Mouse (Mus musculus) heart, postnatal 14 days (tissue): ENCODE measurements around the gene Tmem50a. TPM values are rescaled to one million over a fixed set of nuclear protein-coding genes. Genes with fewer than 3 reads are reported as not detected.

ENCODE experiments used
- DNase-seq, 2 experiments: peaks; one replicate each; pipeline ENCODE4 v3.0.0; 2021 to 2022
- intact Hi-C: fragments of 180-260 bp; cut with DNase I; formaldehyde crosslinking; loops from one replicate; pipeline ENCODE4 v1.15.1; 2025
- total RNA-seq, 2 experiments: library from RNA; stranded (reverse); gene quantifications; 2 replicates each; pipeline ENCODE4 v1.2.3; 2021

Tmem50a gene
- total RNA-seq, 2 experiments from 2014 or later = 74.2 to 75.7 TPM

DNA sequence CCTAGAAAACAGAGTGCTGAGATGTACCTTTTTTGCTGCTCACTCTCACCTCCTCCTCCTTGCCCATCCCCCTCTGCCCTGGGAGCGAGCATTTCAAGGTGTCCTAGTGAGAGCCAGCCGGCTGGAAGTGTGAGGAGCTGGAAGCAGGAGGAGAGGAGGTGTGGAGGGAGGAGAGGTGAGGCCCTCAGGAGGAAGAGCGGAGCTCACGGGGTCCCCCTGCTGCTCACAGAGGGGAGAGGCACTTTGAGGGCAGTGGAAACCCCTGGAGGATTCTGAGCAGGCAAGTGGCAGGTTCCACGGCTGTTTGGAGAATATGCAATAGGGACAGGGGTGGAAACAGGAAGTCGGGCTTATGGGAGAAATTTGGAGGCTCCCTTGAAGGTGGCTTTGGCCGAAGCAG, 31.6 kb downstream of the Tmem50a start:
- peak; percentile 40 to 61 for DNase-seq
- intact Hi-C loops = no loop called here

DNA sequence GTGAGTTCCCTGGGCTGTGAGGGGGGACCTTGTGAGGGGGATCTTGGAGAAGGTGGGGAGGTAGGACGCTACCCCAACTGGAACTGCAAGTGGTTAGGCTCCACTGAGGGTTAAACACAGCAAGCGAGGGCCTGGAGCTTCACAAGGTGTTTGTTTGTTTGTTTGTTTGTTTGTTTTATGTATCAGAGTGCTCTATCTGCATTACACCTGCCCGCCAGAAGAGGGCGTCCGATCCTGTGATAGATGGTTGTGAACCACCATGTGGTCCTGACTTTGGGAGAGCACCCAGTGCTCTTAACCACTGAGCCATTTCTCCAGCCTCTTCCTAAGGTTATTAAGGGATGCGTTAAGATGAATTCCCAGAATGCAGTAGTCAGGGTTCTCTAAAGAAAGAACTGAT, 34.8 kb downstream of the Tmem50a start:
- intact Hi-C loops = no loop called here
- peak in 1 of 2 experiments; percentile 21 for DNase-seq

GRCm38 (mm10) chr4:134879410-134879981, 35.3 kb downstream of the Tmem50a start:
- intact Hi-C loops = loop anchor here (2.0 to 5.0 kb wide), 3 partner anchors 57 to 337 kb away; no protein-coding TSS in a partner anchor
- peak; percentile 78 to 85 for DNase-seq

GRCm38 (mm10) chr4:134876171-134876570, 38.7 kb downstream of the Tmem50a start:
- no peak for DNase-seq
- intact Hi-C loops = loop anchor here (5.0 kb wide), 2 partner anchors 54 to 334 kb away; no protein-coding TSS in a partner anchor

- intact Hi-C loops = no loop called here
- no peak for DNase-seq
Measured at GRCm38 (mm10) chr4:134871950-134872349, 42.9 kb downstream of the Tmem50a start.

DNA sequence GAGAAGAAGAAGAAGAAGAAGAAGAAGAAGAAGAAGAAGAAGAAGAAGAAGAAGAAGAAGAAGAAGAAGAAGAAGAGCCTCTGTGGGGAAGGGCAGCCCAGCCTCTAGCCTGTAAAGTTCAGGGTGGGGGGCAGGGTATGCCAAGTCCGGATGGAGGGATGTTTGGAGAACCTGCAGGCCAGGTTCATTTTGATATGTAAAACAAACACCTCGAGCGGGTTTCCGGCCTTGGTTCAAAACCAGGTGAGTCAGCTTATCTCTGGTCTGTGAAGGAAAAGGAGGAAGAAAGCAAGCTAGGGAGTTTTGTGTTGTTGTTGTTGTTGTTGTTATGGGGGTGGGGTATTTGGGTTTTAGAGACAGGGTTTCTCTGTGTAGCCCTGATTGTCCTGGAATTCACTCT, 43.3 kb downstream of the Tmem50a start:
- intact Hi-C loops = no loop called here
- no peak for DNase-seq

GRCm38 (mm10) chr4:134869815-134870375, 44.9 kb downstream of the Tmem50a start:
- intact Hi-C loops = loop anchor here (5.0 kb wide), 1 partner anchor 83 kb away; no protein-coding TSS in a partner anchor
- DNase-seq = no peak

DNA sequence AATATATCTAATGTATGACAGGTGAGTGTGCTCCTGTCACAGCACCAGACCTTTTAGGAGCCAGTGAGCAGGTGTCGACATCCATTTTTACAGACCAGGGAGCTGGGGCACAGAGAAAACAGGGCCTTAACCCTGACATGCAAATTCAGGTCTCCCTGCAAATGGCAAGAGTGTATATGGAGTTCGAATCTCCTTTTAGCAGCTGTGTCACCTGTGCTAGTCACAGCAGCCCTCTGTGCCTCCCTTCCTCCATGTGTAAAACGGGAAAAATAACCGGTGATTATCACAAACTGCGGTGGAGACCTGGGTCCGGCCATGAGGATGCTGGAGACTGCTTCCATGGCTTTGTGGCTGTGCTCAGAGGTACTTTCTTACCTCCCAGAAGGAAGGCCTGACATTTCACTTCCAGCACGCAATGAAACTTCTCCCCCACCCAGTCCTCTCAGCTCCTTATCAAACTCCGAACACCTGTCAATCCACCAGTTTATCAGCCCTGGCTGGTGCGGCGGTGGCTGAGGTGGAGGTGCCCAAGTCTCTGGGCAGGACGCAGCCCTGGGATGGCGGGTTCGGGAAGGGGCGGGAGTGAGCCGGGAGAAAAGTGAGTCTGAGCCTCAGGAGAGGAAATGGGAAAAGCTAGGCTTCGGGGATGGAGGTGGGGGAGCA, 45.6 kb downstream of the Tmem50a start:
- DNase-seq = no peak
- intact Hi-C loops = loop anchor here (5.0 kb wide), 1 partner anchor 82 kb away; no protein-coding TSS in a partner anchor

- DNase-seq = no peak
- intact Hi-C loops = loop anchor here (5.0 kb wide), 1 partner anchor 81 kb away; no protein-coding TSS in a partner anchor
Measured at GRCm38 (mm10) chr4:134868490-134868889, 46.3 kb downstream of the Tmem50a start.

DNA sequence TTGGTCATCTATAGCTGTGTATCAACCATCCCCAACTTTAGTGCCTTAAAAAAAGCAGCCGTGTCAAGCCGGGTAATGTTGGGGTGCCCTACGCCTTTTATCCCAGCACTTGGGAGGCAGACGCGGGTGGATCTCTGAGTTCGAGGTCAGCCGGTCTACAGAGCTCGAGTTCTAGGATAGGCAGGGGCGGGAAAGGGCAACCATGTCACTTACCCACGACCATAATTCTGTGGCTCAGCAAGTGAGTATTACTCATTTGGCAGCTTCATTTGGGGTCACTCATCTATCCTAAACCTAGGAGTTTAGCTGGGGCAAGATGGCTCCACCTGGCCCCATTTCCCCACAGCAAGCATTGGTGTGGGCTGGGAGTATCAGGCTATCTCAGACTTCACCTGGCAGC, 46.8 kb downstream of the Tmem50a start:
- intact Hi-C loops = loop anchor here (5.0 kb wide), 1 partner anchor 81 kb away; no protein-coding TSS in a partner anchor
- DNase-seq = no peak

DNA sequence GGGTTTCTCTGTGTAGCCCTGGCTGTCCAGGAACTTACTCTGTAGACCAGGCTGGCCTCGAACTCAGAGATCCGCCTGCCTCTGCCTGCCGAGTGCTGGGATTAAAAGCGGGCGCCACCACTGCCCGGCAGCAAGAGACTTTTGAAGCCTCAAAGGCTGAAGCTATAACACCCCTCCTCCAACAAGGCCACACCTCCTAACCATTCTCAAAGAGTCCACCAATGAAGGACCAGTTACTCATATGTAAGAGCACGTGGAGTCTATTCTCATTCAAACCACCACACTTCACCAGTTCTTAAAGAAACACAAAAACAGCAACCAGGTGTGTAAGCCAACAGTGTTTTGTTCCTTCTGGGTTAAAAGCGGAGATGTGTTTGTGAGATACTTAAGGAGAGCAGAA, 47.2 kb downstream of the Tmem50a start:
- intact Hi-C loops = loop anchor here (5.0 kb wide), 1 partner anchor 80 kb away; no protein-coding TSS in a partner anchor
- no peak for DNase-seq

- intact Hi-C loops = loop anchor here (5.0 kb wide), 1 partner anchor 80 kb away; no protein-coding TSS in a partner anchor
- DNase-seq = no peak
Measured at GRCm38 (mm10) chr4:134867213-134867612, 47.6 kb downstream of the Tmem50a start.

DNA sequence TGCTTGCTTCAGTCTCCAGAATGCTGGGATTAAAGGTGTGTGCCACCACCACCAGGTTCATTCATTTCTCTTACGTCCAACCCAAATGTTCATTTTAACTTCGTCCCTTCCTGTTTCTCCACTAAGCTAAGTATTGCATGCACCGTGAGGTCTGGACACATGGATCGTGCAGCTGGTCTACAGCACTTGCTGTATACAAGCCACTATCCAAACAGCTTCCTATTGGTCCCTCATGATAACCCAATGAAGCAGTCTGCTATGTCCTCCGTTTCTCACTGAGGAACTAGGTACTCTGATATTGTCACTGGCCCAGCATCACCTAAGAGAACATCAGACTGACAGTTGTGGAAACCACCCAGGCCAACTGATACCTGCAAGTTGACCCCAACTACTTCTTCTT, 49.0 kb downstream of the Tmem50a start:
- intact Hi-C loops = loop anchor here (5.0 kb wide), 1 partner anchor 78 kb away; no protein-coding TSS in a partner anchor
- DNase-seq = no peak

DNA sequence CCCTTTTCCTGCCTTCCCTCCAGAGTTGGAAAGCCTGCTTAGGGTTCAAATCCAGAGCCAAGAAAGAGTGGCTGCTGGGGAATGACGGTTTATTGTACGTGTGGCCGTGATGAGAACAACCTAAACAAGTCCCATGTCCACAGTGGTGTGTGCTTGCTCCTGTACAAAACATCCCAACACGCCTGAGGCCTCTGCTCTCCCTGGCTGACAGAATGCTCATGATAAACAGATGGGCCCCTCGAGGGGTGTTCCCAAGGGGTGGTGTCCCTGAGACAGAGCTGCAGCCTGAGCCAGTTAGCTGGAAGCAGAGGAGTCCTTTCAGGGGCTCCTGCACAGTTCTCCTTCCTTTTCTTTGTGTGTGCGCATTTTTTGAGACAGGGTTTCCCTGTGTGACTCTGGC, 49.5 kb downstream of the Tmem50a start:
- intact Hi-C loops = loop anchor here (5.0 kb wide), 1 partner anchor 78 kb away; no protein-coding TSS in a partner anchor
- no peak for DNase-seq

GRCm38 (mm10) chr4:134863937-134864729, 50.7 kb downstream of the Tmem50a start, which contains the start of gene Rhd:
Gene Rhd (plus strand): TSS chr4:134864536.
- intact Hi-C loops = no loop called here

GRCm38 (mm10) chr4:134862996-134863395, 51.8 kb downstream of the Tmem50a start:
- no peak for DNase-seq
- intact Hi-C loops = no loop called here

More at GRCm38 (mm10) chr4:134863937-134864729, 50.7 kb downstream of the Tmem50a start, which contains the start of gene Rhd:
- no peak for DNase-seq

DNA sequence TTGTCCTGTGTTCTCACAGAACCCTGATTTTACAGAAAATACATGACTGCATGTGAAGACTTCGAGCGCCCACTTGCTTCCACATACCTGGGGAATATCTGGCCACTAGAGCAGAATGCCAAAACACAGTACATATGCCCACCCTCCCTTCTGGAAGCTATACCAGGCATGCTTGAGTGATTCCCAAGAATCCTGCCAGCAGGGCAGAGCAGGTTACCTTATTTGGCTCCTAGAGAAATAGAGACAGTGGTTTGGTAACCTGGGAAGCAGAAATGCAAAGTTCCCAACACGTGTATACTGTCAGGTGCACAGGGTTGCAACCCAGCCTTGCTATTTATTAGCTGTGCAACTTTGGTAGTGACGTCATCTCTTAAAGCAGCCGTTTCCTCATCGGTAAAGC, 52.9 kb downstream of the Tmem50a start:
- DNase-seq = no peak
- intact Hi-C loops = no loop called here

DNA sequence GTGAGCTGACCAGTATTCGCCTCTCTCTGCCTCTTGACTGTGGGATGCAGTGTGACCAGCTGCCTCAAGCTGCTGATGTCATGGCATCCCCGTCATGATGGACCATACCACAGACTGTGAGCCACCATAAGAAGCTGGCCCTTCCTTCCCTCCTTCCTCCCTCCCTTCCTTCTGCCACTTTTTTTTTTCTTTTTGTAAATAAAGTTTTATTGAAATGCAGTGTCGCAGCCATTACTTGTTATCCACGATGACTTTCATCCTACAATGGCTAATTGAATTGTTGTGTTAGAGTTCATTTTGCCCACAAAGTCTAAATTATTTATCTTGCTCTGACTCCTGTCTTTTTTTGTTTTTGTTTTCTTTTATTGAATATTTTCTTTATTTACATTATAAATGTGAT, 56.3 kb downstream of the Tmem50a start:
- no peak for DNase-seq
- intact Hi-C loops = no loop called here

DNA sequence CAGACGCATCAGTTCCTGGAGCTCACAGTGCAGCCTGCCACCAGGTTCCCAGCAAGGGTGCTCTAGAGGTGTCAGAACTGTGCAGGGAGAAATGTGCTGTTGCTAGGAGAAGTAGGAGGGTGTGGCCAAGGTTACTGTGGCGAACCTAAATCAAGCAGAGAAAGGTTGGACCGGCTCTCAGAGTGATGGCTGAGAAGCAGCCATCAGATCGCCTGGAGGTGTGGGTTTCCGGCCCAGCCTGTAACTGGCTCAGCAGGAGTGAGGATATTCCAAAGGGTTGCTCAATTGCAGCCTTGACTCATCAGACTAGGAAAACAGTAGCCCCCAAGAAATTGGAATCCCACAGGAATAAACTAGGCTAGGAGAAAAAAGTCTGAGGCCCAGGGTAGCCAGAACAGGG, 58.3 kb downstream of the Tmem50a start:
- intact Hi-C loops = no loop called here
- DNase-seq = no peak

GRCm38 (mm10) chr4:134856056-134856455, 58.8 kb downstream of the Tmem50a start:
- no peak for DNase-seq
- intact Hi-C loops = no loop called here
